Mouse (Mus musculus): ENCODE measurements around the gene Tmem178b.

DNA sequence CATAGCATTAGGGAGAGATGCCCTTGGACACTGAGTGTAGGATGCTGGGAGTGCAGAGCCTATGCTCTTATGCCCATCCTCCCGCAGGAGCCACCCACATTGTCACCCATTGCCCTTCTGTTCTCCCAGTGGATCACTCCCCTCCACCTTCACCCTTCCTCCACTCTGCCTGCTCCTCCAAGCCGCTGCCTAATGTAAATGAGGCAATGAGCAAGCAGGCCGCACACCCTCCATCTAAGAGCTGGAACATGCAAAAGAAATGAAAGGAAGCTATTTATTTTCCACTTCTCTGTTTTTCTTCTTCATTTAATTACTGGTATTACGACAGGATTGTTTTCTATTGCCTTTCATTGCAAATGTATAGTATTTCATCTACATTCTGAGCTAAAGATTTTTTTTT lies 142.1 kb downstream of the Tmem178b start:
- no peak for TF ChIP-seq ZC3H11A (IDR thresholded peaks at IDR 0.05; ENCODE audit: borderline replicate concordance, low read depth, low read length)
- TF ChIP-seq CHD2 (IDR thresholded peaks at IDR 0.05; ENCODE audit: low read depth, low read length), result no peak

Measured in ES-E14 (cell line).